In the genomic region with DNA sequence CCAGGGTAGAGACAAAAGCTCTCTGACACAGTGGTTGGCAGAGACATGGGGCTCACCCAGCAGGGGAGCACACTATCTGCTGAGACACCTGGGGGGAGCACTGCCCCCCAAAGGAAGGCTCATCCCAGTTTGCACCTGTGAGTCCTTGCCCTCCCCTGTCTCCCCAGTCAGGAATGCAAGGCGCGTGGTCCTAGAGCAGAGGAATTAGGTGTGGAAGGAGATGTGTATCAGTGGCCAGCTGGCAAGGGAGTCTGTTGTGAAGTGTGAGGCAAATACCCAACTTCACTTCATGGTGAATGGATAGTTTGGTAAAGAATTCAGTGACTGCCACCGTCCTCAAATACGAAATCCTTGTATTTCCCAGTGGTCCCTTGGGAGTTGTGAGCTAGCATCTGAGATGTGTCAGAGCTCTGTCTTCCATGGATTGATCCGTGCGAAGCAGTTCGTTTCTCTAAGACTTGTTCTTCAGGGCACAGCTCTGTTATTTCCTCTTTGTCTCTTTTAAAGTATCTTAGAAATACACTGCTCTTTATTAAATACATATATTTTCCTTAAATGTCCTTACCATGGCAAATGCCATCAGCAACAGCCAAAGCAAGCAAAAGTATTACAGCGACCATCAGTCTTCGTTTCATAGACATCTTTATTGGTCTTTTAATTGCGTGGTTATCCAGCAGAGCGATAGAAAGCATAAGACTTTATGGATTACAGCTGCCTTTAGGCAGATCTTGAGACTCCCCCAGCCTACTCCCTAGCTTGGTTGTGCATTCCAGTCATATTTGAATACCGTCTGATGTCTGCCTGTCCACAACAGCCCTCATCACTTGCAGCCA, we compare ENCODE assay signal across 18 mouse cellular contexts.
DNase-seq lines count a peak whose midpoint lies in the region; ATAC-seq and TF ChIP-seq lines count a peak whose summit lies in the region.
"Had no signal": no experiment of that assay in that cellular context is flagged by ENCODE, and none has a peak within 500 bp of the region (broad histone marks: within the 10 kb centered on the region; RNA-seq: fewer than 3 reads in every experiment).

No protein-coding gene starts in this region.

- H3K9me3 ChIP-seq in kidney, embryonic 14.5 days (ENCODE audit: control insufficient read depth, low read length) = no peaks in the 10 kb centered on the region
- no peaks in the 10 kb centered on the region; the same call in 1 of the 2 replicates for H3K9me3 ChIP-seq in midbrain, embryonic 14.5 days (ENCODE audit: control insufficient read depth, low read length)
- H3K9me3 ChIP-seq in midbrain, embryonic 11.5 days (ENCODE audit: control insufficient read depth, low read length) = 0 out of 2 replicates have a peak, but pooled peaks cover 2% of the 10 kb centered on the region
- no peaks in the 10 kb centered on the region for H3K9me3 ChIP-seq in lung, postnatal 0 days (ENCODE audit: low read length)
- H3K9me3 ChIP-seq in neural tube, embryonic 15.5 days (replicated peaks) = no peaks in the 10 kb centered on the region
- no peaks in the 10 kb centered on the region for H3K9me3 ChIP-seq in forebrain, embryonic 11.5 days (ENCODE audit: control insufficient read depth, low read length)
- H3K9me3 ChIP-seq: heart, embryonic 12.5 days; hindbrain, embryonic 10.5 days had no signal

- no peak for TF ChIP-seq EP300 in lung, postnatal 0 days (IDR thresholded peaks at IDR 0.05)

- TF ChIP-seq CTCF in lung, postnatal 0 days (IDR thresholded peaks at IDR 0.05) = no peak

- peaks cover 15% of the 10 kb centered on the region for H3K4me1 ChIP-seq in kidney, embryonic 14.5 days (ENCODE audit: control insufficient read depth, insufficient read depth, low read length)
- H3K4me1 ChIP-seq in midbrain, embryonic 14.5 days (ENCODE audit: control insufficient read depth, insufficient read depth, low read length) = no peaks in the 10 kb centered on the region
- no peaks in the 10 kb centered on the region for H3K4me1 ChIP-seq in midbrain, embryonic 11.5 days (ENCODE audit: control insufficient read depth, insufficient read depth, low read length)
- H3K4me1 ChIP-seq in lung, postnatal 0 days (ENCODE audit: insufficient read depth, low read depth, low read length) = no peaks in the 10 kb centered on the region
- 0 out of 2 replicates have a peak, but pooled peaks cover 4% of the 10 kb centered on the region for H3K4me1 ChIP-seq in neural tube, embryonic 15.5 days
- no peaks in the 10 kb centered on the region for H3K4me1 ChIP-seq in forebrain, embryonic 11.5 days (replicated peaks; ENCODE audit: control insufficient read depth, insufficient read depth, low read length)
- H3K4me1 ChIP-seq: heart, embryonic 12.5 days had no signal

- no peaks in the 10 kb centered on the region for H3K36me3 ChIP-seq in kidney, embryonic 14.5 days (ENCODE audit: control insufficient read depth, insufficient read depth, low read length)
- no peaks in the 10 kb centered on the region for H3K36me3 ChIP-seq in midbrain, embryonic 14.5 days (ENCODE audit: control insufficient read depth, insufficient read depth, low read length)
- no peaks in the 10 kb centered on the region for H3K36me3 ChIP-seq in midbrain, embryonic 11.5 days (ENCODE audit: control insufficient read depth, insufficient read depth, low read length)
- H3K36me3 ChIP-seq in lung, postnatal 0 days (ENCODE audit: insufficient read depth, low read length) = no peaks in the 10 kb centered on the region
- H3K36me3 ChIP-seq in neural tube, embryonic 15.5 days = no peaks in the 10 kb centered on the region; the same call in 1 of the 2 replicates
- H3K36me3 ChIP-seq in forebrain, embryonic 11.5 days (ENCODE audit: control insufficient read depth, insufficient read depth, low read length) = no peaks in the 10 kb centered on the region
- H3K36me3 ChIP-seq: heart, embryonic 12.5 days; hindbrain, embryonic 10.5 days had no signal

- no peak overlapping the region for H3K9ac ChIP-seq in kidney, embryonic 14.5 days (ENCODE audit: low read depth, low read length)
- H3K9ac ChIP-seq in midbrain, embryonic 14.5 days (replicated peaks; ENCODE audit: low read length) = no peak overlapping the region
- no peak overlapping the region for H3K9ac ChIP-seq in midbrain, embryonic 11.5 days (ENCODE audit: low read length)
- no peak overlapping the region for H3K9ac ChIP-seq in lung, postnatal 0 days (replicated peaks; ENCODE audit: low read depth)
- no peak overlapping the region for H3K9ac ChIP-seq in neural tube, embryonic 15.5 days (replicated peaks)
- no peak overlapping the region for H3K9ac ChIP-seq in forebrain, embryonic 11.5 days (ENCODE audit: low read length)
- H3K9ac ChIP-seq: heart, embryonic 12.5 days had no signal

- H3K27me3 ChIP-seq in kidney, embryonic 14.5 days (ENCODE audit: control insufficient read depth, insufficient read depth, low read length) = no peaks in the 10 kb centered on the region
- H3K27me3 ChIP-seq in midbrain, embryonic 14.5 days (ENCODE audit: control insufficient read depth, insufficient read depth, low read length) = no peaks in the 10 kb centered on the region
- H3K27me3 ChIP-seq in midbrain, embryonic 11.5 days (ENCODE audit: control insufficient read depth, insufficient read depth, low read length) = no peaks in the 10 kb centered on the region
- H3K27me3 ChIP-seq in lung, postnatal 0 days (replicated peaks; ENCODE audit: insufficient read depth, low read length) = no peaks in the 10 kb centered on the region
- no peaks in the 10 kb centered on the region for H3K27me3 ChIP-seq in neural tube, embryonic 15.5 days (replicated peaks)
- H3K27me3 ChIP-seq in forebrain, embryonic 11.5 days (ENCODE audit: control insufficient read depth, insufficient read depth, low read length) = no peaks in the 10 kb centered on the region
- H3K27me3 ChIP-seq: heart, embryonic 12.5 days had no signal

- DNase-seq in kidney, adult 11 months = no peak
- peak; percentile 34 for DNase-seq in midbrain, embryonic 14.5 days
- no peak for DNase-seq in midbrain, embryonic 11.5 days (ENCODE audit: low spot score, missing footprints)
- peak; percentile 48 for DNase-seq in lung, postnatal 0 days (ENCODE audit: low spot score)
- DNase-seq in forebrain, embryonic 11.5 days (ENCODE audit: low spot score) = no peak
- DNase-seq in urinary bladder, postnatal 10 days (ENCODE audit: low spot score) = no peak
- DNase-seq: adrenal gland, adult 8-10 months; cerebellum, adult 18-20 months; gastrocnemius, postnatal 25 days; thymus, postnatal 4 days had no signal

- no peak overlapping the region for H3K4me2 ChIP-seq in kidney, embryonic 14.5 days (replicated peaks; ENCODE audit: low read depth, low read length)
- H3K4me2 ChIP-seq in midbrain, embryonic 14.5 days (ENCODE audit: low read length) = no peak overlapping the region
- H3K4me2 ChIP-seq in midbrain, embryonic 11.5 days = no peak overlapping the region
- H3K4me2 ChIP-seq in lung, postnatal 0 days (replicated peaks; ENCODE audit: low read depth, low read length) = no peak overlapping the region
- no peak overlapping the region for H3K4me2 ChIP-seq in neural tube, embryonic 15.5 days
- H3K4me2 ChIP-seq in forebrain, embryonic 11.5 days (ENCODE audit: low read depth, low read length, severe bottlenecking) = no peak overlapping the region
- H3K4me2 ChIP-seq: heart, embryonic 12.5 days; liver, embryonic 11.5 days had no signal

- no peak overlapping the region for H3K4me3 ChIP-seq in kidney, embryonic 14.5 days (ENCODE audit: low read length)
- no peak overlapping the region for H3K4me3 ChIP-seq in midbrain, embryonic 14.5 days (replicated peaks; ENCODE audit: low read depth, low read length)
- no peak overlapping the region for H3K4me3 ChIP-seq in midbrain, embryonic 11.5 days (ENCODE audit: low read depth, low read length)
- no peak overlapping the region for H3K4me3 ChIP-seq in lung, postnatal 0 days (ENCODE audit: low read depth, low read length)
- H3K4me3 ChIP-seq in neural tube, embryonic 15.5 days (replicated peaks) = no peak overlapping the region
- H3K4me3 ChIP-seq in forebrain, embryonic 11.5 days (ENCODE audit: low read depth, low read length) = no peak overlapping the region
- H3K4me3 ChIP-seq: heart, embryonic 12.5 days; hindbrain, embryonic 10.5 days had no signal

- ATAC-seq in kidney, embryonic 14.5 days (ENCODE audit: low FRiP score, low TSS enrichment) = peak; percentile 92
- no peak for ATAC-seq in midbrain, embryonic 14.5 days (ENCODE audit: low FRiP score, low TSS enrichment)
- ATAC-seq in midbrain, embryonic 11.5 days (ENCODE audit: low FRiP score) = no peak
- ATAC-seq in lung, postnatal 0 days = peak; percentile 68
- peak; percentile 45; the same call in 1 of the 2 replicates for ATAC-seq in neural tube, embryonic 15.5 days (ENCODE audit: low FRiP score)
- ATAC-seq in forebrain, embryonic 11.5 days (replicated peaks; ENCODE audit: low FRiP score) = no peak
- ATAC-seq: CD4-positive, CD25-positive, alpha-beta regulatory T cell, adult 4 months; intestine, embryonic 16.5 days had no signal

- peak overlapping the region; percentile 48; the same call in 1 of the 2 replicates for H3K27ac ChIP-seq in kidney, embryonic 14.5 days (ENCODE audit: low read depth, low read length)
- no peak overlapping the region for H3K27ac ChIP-seq in midbrain, embryonic 14.5 days (replicated peaks; ENCODE audit: low read depth, low read length)
- no peak overlapping the region for H3K27ac ChIP-seq in midbrain, embryonic 11.5 days (ENCODE audit: low read depth, low read length)
- no peak overlapping the region for H3K27ac ChIP-seq in lung, postnatal 0 days (ENCODE audit: low read length)
- no peak overlapping the region for H3K27ac ChIP-seq in neural tube, embryonic 15.5 days (replicated peaks)
- no peak overlapping the region for H3K27ac ChIP-seq in forebrain, embryonic 11.5 days (ENCODE audit: low read depth, low read length)
- H3K27ac ChIP-seq: hindbrain, embryonic 10.5 days; macrophage had no signal

- 39% methylated on average over 12 of the region's 12 CpGs for whole genome bisulfite sequencing in kidney, embryonic 14.5 days
- WGBS in midbrain, embryonic 14.5 days = 82% methylated on average over 12 of the region's 12 CpGs
- 86% methylated on average over 12 of the region's 12 CpGs for WGBS in midbrain, embryonic 11.5 days
- 59% methylated on average over 12 of the region's 12 CpGs for WGBS in lung, postnatal 0 days
- WGBS in neural tube, embryonic 15.5 days = 57% methylated on average over 12 of the region's 12 CpGs
- WGBS in forebrain, embryonic 11.5 days = 82% methylated on average over 12 of the region's 12 CpGs

Comparison
In these comparisons a context has a peak if more than half of its experiments do, and no peak if none do; other contexts are left out.
1. DNase-seq: peak in midbrain, embryonic 14.5 days (single experiment) and lung, postnatal 0 days (single experiment); none in kidney, adult 11 months (single experiment), midbrain, embryonic 11.5 days (single experiment), forebrain, embryonic 11.5 days (single experiment) and urinary bladder, postnatal 10 days (single experiment).
2. ATAC-seq: peak in kidney, embryonic 14.5 days (single experiment), lung, postnatal 0 days (single experiment) and neural tube, embryonic 15.5 days (single experiment); none in midbrain, embryonic 14.5 days (single experiment), midbrain, embryonic 11.5 days (single experiment) and forebrain, embryonic 11.5 days (single experiment).